Mouse (Mus musculus) left cerebral cortex, adult 18-20 months (tissue): Measurements from ENCODE around the gene Col4a2. TPM values are rescaled to one million over a fixed set of nuclear protein-coding genes. Genes with fewer than 3 reads are reported as not detected.

Experiments
- DNase-seq, 2 experiments: peaks; one replicate each; pipeline ENCODE4 v3.0.0; 2021 to 2022; ENCODE audit warnings: low spot score in 2 of 2, mixed read lengths in 1 of 2
- total RNA-seq, 2 experiments: library from RNA; stranded (reverse); gene quantifications; 2 replicates each; pipeline ENCODE4 v1.2.3; 2021

Col4a2 gene
- total RNA-seq, 2 experiments from 2014 or later = 40.9 to 45.1 TPM

GRCm38 (mm10) chr8:11411504-11412124, 99.0 kb downstream of the Col4a2 start:
- DNase-seq = no peak

GRCm38 (mm10) chr8:11412450-11412849, 99.8 kb downstream of the Col4a2 start:
- no peak for DNase-seq

GRCm38 (mm10) chr8:11414304-11414703, 101.7 kb downstream of the Col4a2 start:
- DNase-seq = peak; percentile 68 to 86

- DNase-seq = no peak
These were observed 102.5 kb downstream of the Col4a2 start for GRCm38 (mm10) chr8:11415089-11415488.

- DNase-seq = peak; percentile 35 to 58
These were observed 105.2 kb downstream of the Col4a2 start for GRCm38 (mm10) chr8:11417762-11418161.

- DNase-seq = peak; percentile 76 to 82
These were observed 106.6 kb downstream of the Col4a2 start for GRCm38 (mm10) chr8:11419232-11419631.

- DNase-seq = peak; percentile 47 to 60
These were observed 107.0 kb downstream of the Col4a2 start for GRCm38 (mm10) chr8:11419645-11420044.

GRCm38 (mm10) chr8:11421105-11421504, 108.5 kb downstream of the Col4a2 start:
- DNase-seq = peak; percentile 47 to 62

GRCm38 (mm10) chr8:11421968-11422367, 109.4 kb downstream of the Col4a2 start:
- peak; percentile 21 to 26 for DNase-seq

- no peak for DNase-seq
These were observed 110.5 kb downstream of the Col4a2 start for GRCm38 (mm10) chr8:11423091-11423490.

GRCm38 (mm10) chr8:11430688-11431087, 118.1 kb downstream of the Col4a2 start:
- no peak for DNase-seq

GRCm38 (mm10) chr8:11437862-11438261, 125.3 kb downstream of the Col4a2 start:
- DNase-seq = peak; percentile 53 to 75

- no peak for DNase-seq
These were observed 128.7 kb downstream of the Col4a2 start for GRCm38 (mm10) chr8:11441291-11441690.

- no peak for DNase-seq
These were observed 131.0 kb downstream of the Col4a2 start for GRCm38 (mm10) chr8:11443611-11444010.

GRCm38 (mm10) chr8:11444216-11444615, 131.6 kb downstream of the Col4a2 start:
- no peak for DNase-seq

- no peak for DNase-seq
These were observed 133.2 kb downstream of the Col4a2 start for GRCm38 (mm10) chr8:11445790-11446189.

GRCm38 (mm10) chr8:11447910-11448570, 135.4 kb downstream of the Col4a2 start:
- DNase-seq = no peak

- no peak for DNase-seq
These were observed 137.8 kb downstream of the Col4a2 start for GRCm38 (mm10) chr8:11450184-11451113.

- no peak for DNase-seq
These were observed 139.5 kb downstream of the Col4a2 start for GRCm38 (mm10) chr8:11452152-11452551.

GRCm38 (mm10) chr8:11452559-11452958, 140.0 kb downstream of the Col4a2 start:
- DNase-seq = no peak

- no peak for DNase-seq
These were observed 140.4 kb downstream of the Col4a2 start for GRCm38 (mm10) chr8:11452974-11453373.

- DNase-seq = no peak
These were observed 141.6 kb downstream of the Col4a2 start for GRCm38 (mm10) chr8:11454228-11454627.
